Mouse (Mus musculus): ENCODE measurements around the gene Large2.

- TF ChIP-seq HCFC1 (IDR thresholded peaks at IDR 0.05; ENCODE audit: low read depth, low read length) (no peak), USF2 (conservative IDR thresholded peaks at IDR 0.05; ENCODE audit: low read depth, low read length) (no peak)
Observed at GRCm38 (mm10) chr2:92326221-92326620, 48.4 kb downstream of the Large2 start.
